Comparison of ENCODE assay signal across 14 mouse cellular contexts in genomic region chr5:138846506-138846905, GRCm38 (mm10). TPM values are rescaled to one million over a fixed set of nuclear protein-coding genes. Genes with fewer than 3 reads are reported as not detected.
DNase-seq lines count a peak whose midpoint lies in the region; ATAC-seq lines count a peak whose summit lies in the region.
"Had no signal": no experiment of that assay in that cellular context is flagged by ENCODE, and none has a peak within 500 bp of the region (broad histone marks: within the 10 kb centered on the region; RNA-seq: fewer than 3 reads in every experiment).

No protein-coding gene starts in this region.

- H3K9me3 ChIP-seq in embryonic facial prominence, embryonic 14.5 days (ENCODE audit: control insufficient read depth, low read length): no peaks in the 10 kb centered on the region
- no peaks in the 10 kb centered on the region for H3K9me3 ChIP-seq in embryonic facial prominence, embryonic 10.5 days
- no peaks in the 10 kb centered on the region for H3K9me3 ChIP-seq in hindbrain, embryonic 14.5 days (ENCODE audit: control insufficient read depth, low read length)
- H3K9me3 ChIP-seq: hindbrain, embryonic 10.5 days had no signal

- H3K27ac ChIP-seq in embryonic facial prominence, embryonic 14.5 days (replicated peaks; ENCODE audit: low read depth, low read length): no peak overlapping the region
- H3K27ac ChIP-seq in embryonic facial prominence, embryonic 10.5 days (replicated peaks): no peak overlapping the region
- no peak overlapping the region for H3K27ac ChIP-seq in hindbrain, embryonic 14.5 days
- H3K27ac ChIP-seq: hindbrain, embryonic 10.5 days had no signal

- DNase-seq in embryonic facial prominence, embryonic 14.5 days (ENCODE audit: low spot score): peak; percentile 12
- no peak for DNase-seq in embryonic facial prominence, embryonic 10.5 days (ENCODE audit: low spot score)
- peak; percentile 19 for DNase-seq in right cerebral cortex, postnatal 4 days
- no peak for DNase-seq in right cerebral cortex, adult 18-20 months
- peak; percentile 17 for DNase-seq in lung, postnatal 10 days
- DNase-seq in hindbrain, embryonic 14.5 days (ENCODE audit: low spot score): no peak
- no peak for DNase-seq in Muller cell, postnatal 12 days (ENCODE audit: inconsistent ontology term)
- DNase-seq: cerebellum, adult 9-10 months; midbrain, embryonic 14.5 days; thymus, postnatal 25 days had no signal

- H3K4me3 ChIP-seq in embryonic facial prominence, embryonic 14.5 days (ENCODE audit: low read depth, low read length): no peak overlapping the region
- H3K4me3 ChIP-seq in embryonic facial prominence, embryonic 10.5 days: no peak overlapping the region
- H3K4me3 ChIP-seq in hindbrain, embryonic 14.5 days (replicated peaks; ENCODE audit: low read length): no peak overlapping the region
- H3K4me3 ChIP-seq: hindbrain, embryonic 10.5 days had no signal

- WGBS in embryonic facial prominence, embryonic 14.5 days: 63% methylated on average over 4 of the region's 4 CpGs
- 85% methylated on average over 4 of the region's 4 CpGs for WGBS in embryonic facial prominence, embryonic 10.5 days
- WGBS in hindbrain, embryonic 14.5 days: 80% methylated on average over 4 of the region's 4 CpGs

- no peak for ATAC-seq in embryonic facial prominence, embryonic 14.5 days (ENCODE audit: low read depth)
- no peak for ATAC-seq in activated CD4-positive, CD25-positive, alpha-beta regulatory T cell, adult 4 months
- ATAC-seq in hindbrain, embryonic 14.5 days (ENCODE audit: low FRiP score): no peak

- H3K9ac ChIP-seq in embryonic facial prominence, embryonic 14.5 days (ENCODE audit: low read depth, low read length): no peak overlapping the region
- H3K9ac ChIP-seq in hindbrain, embryonic 14.5 days: no peak overlapping the region

- no peaks in the 10 kb centered on the region for H3K4me1 ChIP-seq in embryonic facial prominence, embryonic 14.5 days (ENCODE audit: control insufficient read depth, insufficient read depth, low read length)
- H3K4me1 ChIP-seq in embryonic facial prominence, embryonic 10.5 days: peaks cover 14% of the 10 kb centered on the region; the same call in 1 of the 2 replicates
- no peaks in the 10 kb centered on the region for H3K4me1 ChIP-seq in hindbrain, embryonic 14.5 days (replicated peaks; ENCODE audit: control insufficient read depth, insufficient read depth, low read length)

- no peaks in the 10 kb centered on the region for H3K27me3 ChIP-seq in embryonic facial prominence, embryonic 14.5 days (replicated peaks; ENCODE audit: control insufficient read depth, insufficient read depth, low read length)
- H3K27me3 ChIP-seq in embryonic facial prominence, embryonic 10.5 days (replicated peaks; ENCODE audit: low read depth, poor library complexity, severe bottlenecking): no peaks in the 10 kb centered on the region; the same call in 1 of the 2 replicates
- no peaks in the 10 kb centered on the region for H3K27me3 ChIP-seq in hindbrain, embryonic 14.5 days (ENCODE audit: control insufficient read depth, insufficient read depth, low read length)

- no peak overlapping the region for H3K4me2 ChIP-seq in embryonic facial prominence, embryonic 14.5 days (ENCODE audit: low read depth, low read length)
- H3K4me2 ChIP-seq in hindbrain, embryonic 14.5 days (replicated peaks): no peak overlapping the region
- H3K4me2 ChIP-seq: liver, embryonic 11.5 days had no signal

- H3K36me3 ChIP-seq in embryonic facial prominence, embryonic 14.5 days (ENCODE audit: control insufficient read depth, insufficient read depth, low read length): no peaks in the 10 kb centered on the region
- H3K36me3 ChIP-seq in embryonic facial prominence, embryonic 10.5 days (replicated peaks): no peaks in the 10 kb centered on the region
- H3K36me3 ChIP-seq in hindbrain, embryonic 14.5 days (replicated peaks; ENCODE audit: control insufficient read depth, insufficient read depth): no peaks in the 10 kb centered on the region
- H3K36me3 ChIP-seq: hindbrain, embryonic 10.5 days had no signal

RNA-seq across cellular contexts. Expression of gene Gm5294, which starts 26.6 kb away (rescaled TPM):
- polyA plus RNA-seq in embryonic facial prominence, embryonic 14.5 days (2014; fragmentation: Nextera tagmentation; extraction: Ambion mirVana): not detected in 2 replicates
- not detected in 2 replicates for polyA plus RNA-seq in embryonic facial prominence, embryonic 10.5 days (2016; fragmentation: Nextera tagmentation; extraction: Ambion mirVana)
- not detected for polyA plus RNA-seq in activated CD4-positive, CD25-positive, alpha-beta regulatory T cell, adult 4 months (2017; shearing (Covaris generic))
- 1.3 TPM in 1 of 2 replicates, not detected in the other for polyA plus RNA-seq in hindbrain, embryonic 14.5 days (2014; fragmentation: Nextera tagmentation; extraction: Ambion mirVana)
- polyA plus RNA-seq: hindbrain, embryonic 10.5 days; liver, embryonic 11.5 days; midbrain, embryonic 14.5 days; neural tube, embryonic 14.5 days had no signal

Comparison
In these comparisons a context has a peak if more than half of its experiments do, and no peak if none do; other contexts are left out.
1. DNase-seq: peak in embryonic facial prominence, embryonic 14.5 days (single experiment), right cerebral cortex, postnatal 4 days (single experiment) and lung, postnatal 10 days (single experiment); none in embryonic facial prominence, embryonic 10.5 days (single experiment), right cerebral cortex, adult 18-20 months (single experiment), hindbrain, embryonic 14.5 days (single experiment) and Muller cell, postnatal 12 days (single experiment).